Mouse (Mus musculus) thymus, adult 2 months (tissue): ENCODE data around the gene Klhdc8a. TPM values are rescaled to one million over a fixed set of nuclear protein-coding genes. Genes with fewer than 3 reads are reported as not detected.

Source experiments
- DNase-seq: peaks from one replicate; pipeline ENCODE4 v3.0.0; 2021
- H3K27ac ChIP-seq: fragments of 200-500 bp; 2 replicates; pipeline ENCODE4 v1.5.1; 2012; ENCODE audit warnings: low read length, control low read depth; ENCODE audit not compliant: control insufficient read depth, insufficient read depth
- H3K27me3 ChIP-seq: fragments of 200-500 bp; 2 replicates; pipeline ENCODE4 v1.6.1; 2012; ENCODE audit warnings: mild to moderate bottlenecking, low read length, moderate library complexity, mixed read lengths; ENCODE audit not compliant: control insufficient read depth, insufficient read depth
- H3K36me3 ChIP-seq: fragments of 200-500 bp; 2 replicates; pipeline ENCODE4 v1.6.1; 2012; ENCODE audit warnings: mild to moderate bottlenecking, low read length, moderate library complexity; ENCODE audit not compliant: control insufficient read depth, insufficient read depth
- H3K4me1 ChIP-seq: fragments of 200-500 bp; replicated peaks from 2 replicates; pipeline ENCODE4 v1.6.1; 2012; ENCODE audit warnings: low read length; ENCODE audit not compliant: control insufficient read depth, insufficient read depth
- H3K4me3 ChIP-seq: fragments of 200-500 bp; 2 replicates; pipeline ENCODE4 v1.5.1; 2012; ENCODE audit warnings: mild to moderate bottlenecking, low read length, control low read depth, moderate library complexity; ENCODE audit not compliant: control insufficient read depth, insufficient read depth
- CTCF ChIP-seq: fragments of 200-500 bp; IDR thresholded peaks from 2 replicates; pipeline ENCODE4 v1.5.1; 2012; ENCODE audit warnings: mild to moderate bottlenecking, control low read depth, low read length, moderate library complexity, borderline replicate concordance; ENCODE audit not compliant: control insufficient read depth, poor library complexity, insufficient read depth; ENCODE audit errors: extremely low read depth
- POLR2A ChIP-seq: fragments of 200-500 bp; IDR thresholded peaks from 2 replicates; pipeline ENCODE4 v1.6.1; 2012; ENCODE audit warnings: mild to moderate bottlenecking, low read length, control low read depth, moderate library complexity; ENCODE audit not compliant: control insufficient read depth, poor library complexity, insufficient read depth; ENCODE audit errors: extremely low read depth
- WGBS: fragments of 180-500 bp; shearing (Covaris S2); methylation state at CpG from one replicate; pipeline ENCODE4 v1.1.7; 2018; 5-methylcytosine and 5-hydroxymethylcytosine counted together
- polyA plus RNA-seq: library from polyadenylated mRNA; depleted of rRNA; stranded (reverse); fragments of >200 nt; gene quantifications from 2 replicates; pipeline ENCODE4 v1.2.3, GENCODE M21; 2012; rRNA removed

Gene Klhdc8a
- 5.5 and 6.6 TPM in 2 replicates for polyA plus RNA-seq

GRCm38 (mm10) chr1:132298425-132298800, at the start of gene Klhdc8a:
Gene Klhdc8a, plus strand, starts transcription at chr1:132298626.
- peaks cover 5% of the 10 kb centered on the region; the same call in 1 of the 2 replicates for H3K27me3 ChIP-seq
- TF ChIP-seq CTCF = no peak
- no peak for TF ChIP-seq POLR2A
- 3% methylated on average over 28 of the region's 28 CpGs for WGBS
- no peak for DNase-seq
- no peak within 1 kb of the TSS for H3K27ac ChIP-seq
- H3K36me3 ChIP-seq = no peaks in the 10 kb centered on the region
- peak within 1 kb of the TSS; percentile 0; the same call in 1 of the 2 replicates for H3K4me3 ChIP-seq
- no peaks in the 10 kb centered on the region for H3K4me1 ChIP-seq

- Histone ChIP-seq H3K27me3 (no peaks in the 10 kb centered on the region), H3K4me3 (no peak overlapping the region), H3K27ac (no peak overlapping the region), H3K36me3 (no peaks in the 10 kb centered on the region), H3K4me1 (no peaks in the 10 kb centered on the region)
- WGBS = 93% methylated on average over 6 of the region's 6 CpGs
- TF ChIP-seq POLR2A (no peak), CTCF (no peak)
- DNase-seq = no peak
Measured at GRCm38 (mm10) chr1:132254467-132254866, 44.0 kb upstream of the Klhdc8a start.

- Histone ChIP-seq H3K27ac (no peak overlapping the region), H3K27me3 (no peaks in the 10 kb centered on the region), H3K4me1 (no peaks in the 10 kb centered on the region), H3K36me3 (no peaks in the 10 kb centered on the region), H3K4me3 (no peak overlapping the region)
- no peak for DNase-seq
- TF ChIP-seq CTCF = no peak
- TF ChIP-seq POLR2A = no peak
- 92% methylated on average over 1 of the region's 1 CpGs for WGBS
Measured at GRCm38 (mm10) chr1:132260331-132260730, 38.1 kb upstream of the Klhdc8a start.

GRCm38 (mm10) chr1:132261058-132261457, 37.4 kb upstream of the Klhdc8a start:
- no peak for TF ChIP-seq CTCF
- 83% methylated on average over 5 of the region's 5 CpGs for WGBS
- Histone ChIP-seq H3K36me3 (no peaks in the 10 kb centered on the region), H3K4me1 (no peaks in the 10 kb centered on the region), H3K27me3 (no peaks in the 10 kb centered on the region), H3K27ac (no peak overlapping the region), H3K4me3 (no peak overlapping the region)
- DNase-seq = peak; percentile 5

- Histone ChIP-seq H3K4me1 (no peaks in the 10 kb centered on the region), H3K27ac (no peak overlapping the region), H3K36me3 (no peaks in the 10 kb centered on the region), H3K27me3 (no peaks in the 10 kb centered on the region), H3K4me3 (no peak overlapping the region)
- TF ChIP-seq CTCF = no peak
- TF ChIP-seq POLR2A = no peak
- WGBS = 97% methylated on average over 4 of the region's 4 CpGs
- no peak for DNase-seq
Measured at GRCm38 (mm10) chr1:132263618-132264017, 34.8 kb upstream of the Klhdc8a start.

GRCm38 (mm10) chr1:132264577-132264976, 33.8 kb upstream of the Klhdc8a start:
- DNase-seq = no peak
- Histone ChIP-seq H3K4me1 (no peaks in the 10 kb centered on the region), H3K27me3 (no peaks in the 10 kb centered on the region), H3K4me3 (no peak overlapping the region), H3K27ac (no peak overlapping the region), H3K36me3 (no peaks in the 10 kb centered on the region)
- TF ChIP-seq CTCF (no peak), POLR2A (no peak)
- 43% methylated on average over 7 of the region's 7 CpGs for WGBS

- TF ChIP-seq CTCF = no peak
- TF ChIP-seq POLR2A = no peak
- Histone ChIP-seq H3K27me3 (no peaks in the 10 kb centered on the region), H3K27ac (no peak overlapping the region), H3K36me3 (no peaks in the 10 kb centered on the region), H3K4me3 (no peak overlapping the region), H3K4me1 (no peaks in the 10 kb centered on the region)
- WGBS = 88% methylated on average over 8 of the region's 8 CpGs
- DNase-seq = no peak
Measured at GRCm38 (mm10) chr1:132265211-132265859, 33.1 kb upstream of the Klhdc8a start.
